Mouse (Mus musculus) thymus, postnatal 25 days (tissue): ENCODE measurements around the gene Iqgap1.
A peak's percentile ranks its signal among the peaks of the same experiment; 100 is the strongest.
"Not testable (repeated sequence)": the region's sequence is repeated elsewhere in the genome, so short reads cannot be mapped to it uniquely, and the experiment has no call there.

ENCODE experiments used
- DNase-seq: peaks from one replicate; pipeline ENCODE4 v3.0.0; 2022

Iqgap1 gene

DNA sequence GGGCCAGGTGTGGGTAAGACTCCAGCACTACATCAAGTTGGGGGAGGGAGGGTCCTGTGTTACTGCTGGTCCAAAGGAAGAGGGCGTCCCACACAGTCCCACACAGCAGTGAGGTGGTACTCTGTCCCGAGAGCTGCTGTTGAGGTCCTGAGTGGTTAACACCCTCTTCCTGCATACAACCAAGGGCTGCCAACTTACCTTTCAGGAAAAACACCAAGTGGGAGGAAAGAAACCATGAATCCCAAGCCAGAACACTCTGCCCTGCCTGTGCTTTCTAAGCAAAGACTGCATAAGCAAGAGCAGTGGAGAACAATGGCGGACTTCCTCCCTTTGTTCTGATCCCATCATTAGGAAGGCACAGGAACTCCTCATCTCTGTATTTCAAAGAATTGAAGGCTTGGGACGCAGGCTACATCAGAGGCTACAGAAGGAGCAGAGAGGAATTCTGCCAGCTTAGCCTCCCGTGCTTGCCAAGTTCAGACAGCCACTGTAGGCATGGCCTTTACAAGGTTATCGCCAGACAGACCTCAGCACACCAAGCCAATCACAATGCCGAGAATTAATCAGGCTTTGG, 61.8 kb downstream of the Iqgap1 start:
- DNase-seq, result no peak

DNA sequence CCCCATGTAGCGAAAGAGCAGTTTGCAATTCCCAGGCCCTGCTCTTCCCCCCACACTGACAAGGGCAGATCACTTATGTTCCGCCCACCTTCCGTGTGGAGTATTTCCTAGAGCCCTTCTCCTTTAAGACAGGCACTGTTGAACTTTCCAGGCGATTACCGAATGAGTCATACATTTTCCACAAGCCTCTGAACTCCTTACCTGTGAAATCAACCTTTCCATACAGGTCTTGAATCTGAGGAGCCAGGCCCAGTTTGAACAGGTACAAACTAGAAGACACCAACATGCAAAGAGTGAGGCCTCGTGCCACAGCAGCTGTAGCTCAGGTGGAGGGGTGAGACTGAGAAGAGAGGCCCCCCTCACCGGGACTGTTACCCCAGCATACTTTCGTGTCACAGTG, 63.5 kb downstream of the Iqgap1 start:
- DNase-seq, result no peak

DNA sequence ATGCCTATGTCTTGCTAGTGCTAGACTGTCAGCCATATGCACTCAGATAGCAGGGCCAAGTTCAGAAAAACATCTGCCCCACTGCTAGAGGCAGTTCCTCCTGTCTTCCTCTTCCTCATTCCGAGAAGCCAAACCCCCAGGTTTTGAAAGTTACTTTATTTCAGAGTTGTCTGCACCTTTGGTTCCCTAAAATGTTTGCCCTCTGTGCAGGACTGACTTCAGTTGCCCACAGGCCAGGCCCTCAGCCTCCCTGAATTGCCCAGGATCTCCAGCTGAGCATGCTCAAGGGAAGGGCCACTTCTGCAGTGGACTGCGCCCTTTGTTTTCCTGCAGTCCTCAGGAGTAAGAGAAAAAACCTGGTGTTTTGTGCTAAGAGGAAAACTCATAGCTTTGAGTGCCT, 71.7 kb downstream of the Iqgap1 start:
- no peak for DNase-seq

DNA sequence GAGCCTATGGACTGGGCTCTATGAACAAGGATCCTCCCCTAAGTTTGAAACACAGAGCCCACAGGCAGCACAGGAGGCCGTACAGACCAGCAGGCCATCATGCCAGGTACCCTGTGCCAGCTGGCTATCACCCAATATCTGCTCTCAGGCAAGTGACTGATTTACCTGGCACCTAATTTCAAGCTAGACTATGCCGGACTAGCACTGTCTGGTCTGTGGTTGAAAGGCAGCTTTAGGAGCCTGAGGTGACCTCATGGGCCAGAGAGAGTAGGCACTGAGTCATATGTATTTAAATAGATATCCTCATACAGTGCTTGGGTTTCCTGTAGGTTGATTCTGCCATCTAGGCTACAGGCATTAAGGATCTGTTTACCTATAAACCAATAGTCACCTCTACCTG, 72.2 kb downstream of the Iqgap1 start:
- no peak for DNase-seq

DNA sequence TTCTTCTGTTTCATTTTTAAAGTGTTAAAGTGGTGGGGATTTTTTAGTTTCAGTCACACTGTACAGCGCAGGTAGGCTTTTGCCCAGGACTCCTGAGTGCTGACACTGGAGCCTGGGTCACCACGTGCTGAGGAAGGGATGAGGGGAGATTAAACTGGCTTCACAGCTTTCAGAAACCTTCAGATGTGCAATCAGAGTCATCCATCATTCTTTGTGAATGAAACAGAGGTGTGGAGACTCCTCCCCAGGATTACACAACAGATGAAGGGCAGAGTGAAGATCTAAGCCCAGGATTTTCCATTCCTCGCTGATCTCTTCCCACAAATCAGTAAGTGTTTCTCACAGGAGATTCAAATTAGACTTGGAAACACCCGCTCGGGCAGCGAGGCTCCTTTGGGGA, 76.2 kb downstream of the Iqgap1 start:
- no peak for DNase-seq

DNA sequence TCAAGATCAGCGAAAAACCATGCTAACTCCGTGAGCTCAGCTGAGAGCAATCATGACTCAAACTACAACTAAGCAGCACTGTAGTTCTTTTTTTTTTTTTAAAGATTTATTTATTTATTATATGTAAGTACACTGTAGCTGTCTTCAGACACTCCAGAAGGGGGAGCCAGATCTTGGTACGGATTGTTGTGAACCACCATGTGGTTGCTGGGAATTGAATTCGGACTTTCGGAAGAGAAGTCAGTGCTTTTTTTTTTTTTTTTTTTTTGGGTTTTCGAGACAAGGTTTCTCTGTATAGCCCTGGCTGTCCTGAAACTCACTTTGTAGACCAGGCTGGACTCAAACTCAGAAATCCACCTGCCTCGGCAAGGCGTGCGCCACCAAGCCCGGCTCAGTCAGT, 76.7 kb downstream of the Iqgap1 start:
- DNase-seq, result not testable (repeated sequence)

DNA sequence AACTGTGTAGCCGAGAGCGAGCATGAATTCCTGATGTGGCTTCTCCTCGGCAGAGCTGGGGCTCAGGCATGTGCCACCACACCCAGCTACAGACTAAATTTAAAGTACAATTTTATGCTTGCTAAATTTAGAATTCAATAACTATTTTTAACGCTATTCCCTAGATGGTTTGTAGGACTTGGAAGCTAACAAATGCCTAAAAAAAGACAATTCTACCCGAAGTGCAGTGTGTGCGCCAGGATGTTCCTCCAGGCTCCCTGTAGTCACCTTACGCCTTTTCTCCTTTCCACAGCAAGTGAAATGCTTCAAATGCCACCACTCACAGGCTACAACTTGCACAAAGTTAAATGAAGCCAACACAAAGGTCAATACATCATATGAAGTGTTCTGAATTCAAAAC, 78.4 kb downstream of the Iqgap1 start:
- no peak for DNase-seq

DNA sequence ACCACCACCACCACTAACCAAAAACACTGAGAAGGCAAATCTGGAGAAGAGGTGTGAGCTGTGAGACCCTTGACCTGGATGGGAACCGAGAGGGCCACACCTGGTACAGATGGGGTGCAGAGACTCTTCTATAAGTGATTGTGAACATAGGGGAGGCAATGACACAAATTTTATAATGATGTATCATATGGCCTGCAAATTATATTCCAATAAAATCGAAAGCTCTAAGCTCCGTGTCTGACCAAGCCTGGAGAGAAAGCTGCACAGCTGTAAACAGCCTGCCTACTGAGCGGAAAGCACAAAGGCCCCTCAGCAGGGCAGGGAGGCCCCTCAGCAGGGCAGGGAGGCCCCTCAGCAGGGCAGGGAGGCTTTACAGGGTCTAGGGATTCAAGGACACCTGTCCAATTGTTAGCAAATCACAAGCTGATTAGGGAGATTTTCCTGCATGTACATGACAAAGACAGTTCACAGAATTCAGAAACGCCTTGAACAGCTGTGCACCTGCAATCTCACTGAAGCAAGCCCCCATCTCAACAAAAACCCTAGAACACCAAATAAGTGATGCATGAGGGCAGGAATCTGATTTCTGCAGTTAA, 79.5 kb downstream of the Iqgap1 start:
- DNase-seq, result no peak

DNA sequence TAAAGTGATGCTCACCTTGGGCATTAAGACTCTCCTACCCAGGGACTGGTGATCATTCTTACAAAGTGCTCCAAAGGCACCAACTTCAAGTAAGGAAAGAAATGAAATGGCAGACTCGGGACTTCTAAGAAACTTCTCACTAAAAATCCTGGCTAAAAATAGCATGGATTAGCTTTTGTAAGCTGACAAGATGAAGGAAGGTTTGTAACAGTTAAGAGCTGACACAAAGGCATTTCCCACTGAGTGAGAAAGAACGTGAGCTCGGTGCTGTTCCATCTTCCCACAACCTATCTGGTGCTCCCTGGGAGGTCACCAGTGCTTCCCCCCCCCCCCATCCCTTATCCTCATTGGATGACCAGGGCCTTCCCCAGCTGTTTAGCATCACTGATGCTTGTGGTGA, 80.0 kb downstream of the Iqgap1 start:
- DNase-seq, result no peak

DNA sequence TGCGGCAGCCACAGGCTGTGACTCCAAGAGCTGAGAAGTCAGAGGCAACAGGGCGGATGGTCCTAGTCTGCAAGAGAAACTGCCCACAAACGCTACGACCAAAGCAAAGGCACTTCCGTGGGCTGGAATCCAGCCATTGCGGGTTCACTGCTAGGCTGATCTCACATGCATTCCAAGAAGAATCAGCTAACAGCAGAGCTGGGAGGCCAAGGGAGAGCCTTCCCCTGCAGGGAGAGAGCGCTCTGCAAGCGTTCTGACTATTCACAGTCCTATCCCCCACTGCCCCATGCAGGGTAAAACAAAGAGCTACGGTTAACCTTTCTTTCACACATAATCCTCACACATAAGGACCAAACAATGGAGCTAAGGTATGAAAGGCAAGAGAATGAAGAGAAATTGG, 80.5 kb downstream of the Iqgap1 start:
- no peak for DNase-seq

DNA sequence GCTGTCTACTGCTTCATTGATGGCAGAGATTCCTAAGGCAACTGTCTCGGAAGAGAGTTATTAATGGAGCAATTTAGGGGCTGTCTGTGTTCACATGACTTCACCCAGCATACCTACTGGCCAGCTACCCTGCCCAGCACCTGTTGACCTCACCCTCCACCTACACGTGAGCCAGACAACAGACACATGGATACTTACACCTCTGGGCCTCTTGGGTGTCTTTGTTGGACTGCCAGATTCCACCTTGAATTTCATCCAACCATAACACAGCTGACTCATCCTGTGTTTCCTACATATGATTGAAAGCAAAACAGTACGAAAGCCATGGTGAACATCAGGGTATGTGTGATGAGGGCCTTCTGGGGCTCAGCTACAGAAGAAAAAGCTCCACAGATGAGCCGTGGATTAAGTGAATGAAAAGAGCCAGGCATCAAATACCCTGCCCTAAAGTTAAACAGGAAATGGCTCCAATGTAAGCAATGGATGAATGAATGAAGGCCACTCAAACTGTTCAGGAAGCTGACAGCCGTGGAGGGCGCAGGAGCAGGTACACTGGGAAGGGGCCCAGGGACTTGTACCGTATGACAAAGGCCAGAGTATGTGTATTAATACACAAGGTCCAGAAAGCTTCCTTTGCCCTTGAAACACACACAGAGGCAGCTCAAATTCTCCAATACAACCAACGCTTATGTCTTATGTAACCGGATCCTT, 81.7 kb downstream of the Iqgap1 start:
- DNase-seq, result no peak

DNA sequence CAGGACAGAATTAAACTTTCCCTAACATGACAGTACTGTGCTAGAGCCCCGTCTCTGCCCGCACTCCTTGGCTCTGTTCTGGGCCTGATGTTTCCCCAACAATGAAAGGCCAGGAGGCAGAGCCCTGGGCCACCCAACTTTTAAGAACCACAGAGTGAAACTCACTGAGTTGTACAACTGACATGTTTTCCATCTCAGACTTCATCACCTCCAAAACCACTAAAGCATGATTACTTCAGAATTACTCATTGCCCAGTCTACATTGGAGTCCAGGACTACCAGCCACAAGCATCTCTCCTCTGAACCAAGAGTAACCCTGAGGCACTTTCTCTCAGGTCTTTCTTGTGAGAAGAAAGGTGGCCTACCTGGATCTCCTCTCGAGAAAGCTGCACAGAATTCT, 83.1 kb downstream of the Iqgap1 start:
- DNase-seq, result no peak

DNA sequence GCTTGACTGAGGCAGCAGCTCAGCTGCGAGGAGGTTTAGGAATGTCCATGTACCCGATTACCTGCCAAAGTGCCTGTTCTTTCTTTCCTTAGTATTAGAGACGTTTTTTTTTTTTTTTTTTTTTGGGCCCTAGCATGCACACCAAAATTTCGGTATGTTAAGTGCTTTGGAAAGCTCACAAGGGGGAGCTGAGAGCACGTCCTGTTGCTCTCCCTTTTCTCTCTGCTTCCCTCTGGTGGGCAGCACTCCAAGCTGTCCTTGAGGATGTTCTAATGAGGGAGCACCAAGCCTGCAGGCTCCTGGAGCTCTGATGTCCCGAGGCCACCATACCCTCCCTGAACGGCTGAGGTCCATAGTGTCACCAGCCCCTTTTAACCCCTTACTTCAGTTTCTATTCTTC, 84.8 kb downstream of the Iqgap1 start:
- peak; percentile 77 for DNase-seq

DNA sequence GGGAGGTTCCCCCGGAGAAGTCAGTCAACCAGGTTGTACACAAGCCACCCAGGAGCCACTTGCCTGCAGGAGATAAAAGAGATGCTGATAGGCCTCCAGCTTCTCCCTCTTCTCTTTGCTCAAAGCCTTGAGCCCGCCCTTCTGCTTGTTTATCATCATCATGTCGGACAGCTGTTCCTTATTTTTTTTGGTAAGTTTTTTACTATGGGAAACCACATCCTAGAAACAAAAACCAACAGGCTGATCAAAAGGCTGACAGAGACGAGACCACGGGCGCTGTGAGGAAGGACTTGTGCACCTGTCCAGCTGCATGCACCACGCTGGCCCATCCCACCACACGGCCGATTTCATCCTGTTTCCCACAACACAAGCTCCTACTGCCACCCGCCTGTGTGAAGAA, 89.6 kb downstream of the Iqgap1 start:
- DNase-seq, result no peak

DNA sequence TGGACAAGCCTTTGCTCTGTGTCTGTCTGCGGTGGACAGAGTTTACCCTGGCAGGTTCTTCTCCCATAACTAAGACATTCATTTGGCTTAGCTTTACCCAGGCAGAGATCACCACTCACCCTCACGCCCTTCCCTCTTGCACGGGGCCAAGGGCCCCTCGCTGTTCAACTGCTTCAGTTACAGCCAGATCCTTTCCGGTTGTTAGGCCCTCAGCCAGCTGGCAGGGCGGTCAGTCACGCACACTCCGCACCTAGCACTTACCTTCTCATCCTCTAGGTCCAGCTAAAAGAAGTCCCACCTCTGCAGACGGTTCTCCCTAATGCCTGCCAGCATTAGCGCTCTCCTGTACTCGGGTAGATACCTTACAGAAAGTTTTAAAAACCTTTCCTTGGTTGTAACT, 92.8 kb downstream of the Iqgap1 start:
- DNase-seq, result no peak

DNA sequence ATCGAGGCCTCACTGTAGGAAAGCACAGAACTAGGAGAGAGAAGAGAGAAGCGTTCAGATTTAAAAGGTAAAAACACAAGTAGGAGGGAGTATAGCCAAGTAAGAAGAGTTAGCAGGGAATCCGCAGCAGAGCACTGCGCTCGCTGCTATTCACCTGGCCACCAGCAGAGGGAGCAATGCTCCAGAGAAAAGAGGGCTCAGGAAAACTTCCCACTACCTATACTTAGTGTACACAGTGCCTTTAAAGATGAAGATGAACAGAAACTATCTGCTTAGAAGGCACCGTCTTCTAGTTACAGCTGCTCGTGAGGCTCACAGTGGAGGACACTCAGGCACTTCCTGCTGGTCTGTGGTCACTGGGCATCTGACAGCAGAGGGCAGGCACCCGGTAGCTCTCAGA, 96.1 kb downstream of the Iqgap1 start:
- DNase-seq, result peak; percentile 80

DNA sequence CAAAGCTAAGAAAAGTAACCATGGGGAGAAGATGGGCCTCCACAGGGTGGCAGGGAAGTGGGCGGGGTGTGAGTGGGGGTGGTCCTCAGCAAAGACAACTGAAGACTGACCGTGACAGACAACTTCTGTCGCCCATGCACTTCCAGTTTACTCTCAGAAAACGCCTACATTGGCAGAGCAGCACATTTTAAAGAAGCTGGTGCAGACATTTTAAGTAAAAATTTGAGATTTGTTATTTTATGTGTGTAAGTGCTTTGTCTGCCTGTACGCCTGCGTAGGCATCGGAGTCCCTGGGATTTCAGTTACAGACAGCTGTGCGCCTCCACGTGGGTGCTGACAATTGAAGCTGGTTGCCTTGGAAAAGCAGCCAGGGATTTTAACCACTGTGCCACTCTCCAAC, 104.7 kb downstream of the Iqgap1 start:
- DNase-seq, result no peak

DNA sequence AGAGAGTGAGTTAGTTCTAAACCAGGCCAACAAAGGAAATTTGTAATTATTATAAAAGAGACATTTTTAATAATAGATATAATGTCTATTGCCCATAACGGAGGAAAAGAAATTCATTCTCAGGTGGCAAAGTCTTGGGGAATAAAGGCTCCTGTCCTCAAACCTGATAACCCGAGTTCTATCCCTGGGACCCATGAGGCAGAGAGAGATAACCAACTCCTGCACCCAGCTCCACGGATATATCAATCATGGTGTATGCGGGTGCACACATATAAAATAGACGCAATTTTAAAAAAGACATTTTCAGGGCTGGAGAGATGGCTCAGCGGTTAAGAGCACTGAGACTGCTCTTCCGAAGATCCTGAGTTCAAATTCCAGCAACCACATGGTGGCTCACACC, 106.2 kb downstream of the Iqgap1 start:
- DNase-seq, result no peak

DNA sequence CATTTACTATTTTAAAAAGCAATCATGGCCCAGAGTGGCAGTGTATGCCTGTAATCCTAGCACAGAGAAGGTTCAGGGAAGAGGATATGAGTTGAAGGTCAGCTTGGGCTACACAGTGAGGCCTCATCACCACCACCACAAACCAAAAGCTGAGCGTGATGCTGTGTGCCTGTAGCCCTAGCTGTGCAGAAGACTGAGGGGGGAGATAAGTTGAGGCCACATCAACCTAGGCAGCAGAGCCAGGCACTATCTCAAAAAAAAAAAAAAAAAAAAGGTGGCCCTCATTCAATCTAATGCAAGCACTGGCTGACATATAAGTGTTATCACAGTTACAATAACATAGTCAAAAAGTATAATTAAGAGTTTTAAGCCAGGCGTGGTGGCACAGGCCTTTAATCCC, 106.7 kb downstream of the Iqgap1 start:
- DNase-seq, result no peak

DNA sequence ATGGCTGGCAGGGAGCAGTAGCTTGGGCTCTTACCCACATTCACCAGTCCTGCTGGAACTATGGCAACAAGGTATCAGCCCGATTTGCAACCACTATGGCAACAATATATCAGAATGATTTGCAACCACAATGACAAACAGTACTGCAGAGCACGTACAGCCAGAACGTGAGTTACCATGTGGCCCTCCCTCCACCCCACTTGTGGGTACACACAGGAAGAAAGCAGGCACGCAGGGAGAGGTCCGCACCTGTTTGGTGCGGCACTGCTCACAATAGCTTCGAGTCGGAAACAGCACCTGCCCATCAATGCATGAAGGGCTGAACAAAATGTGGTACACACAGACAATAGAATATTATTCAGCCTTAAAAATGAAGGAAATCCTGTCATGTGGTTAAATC, 107.3 kb downstream of the Iqgap1 start:
- DNase-seq, result peak; percentile 63

DNA sequence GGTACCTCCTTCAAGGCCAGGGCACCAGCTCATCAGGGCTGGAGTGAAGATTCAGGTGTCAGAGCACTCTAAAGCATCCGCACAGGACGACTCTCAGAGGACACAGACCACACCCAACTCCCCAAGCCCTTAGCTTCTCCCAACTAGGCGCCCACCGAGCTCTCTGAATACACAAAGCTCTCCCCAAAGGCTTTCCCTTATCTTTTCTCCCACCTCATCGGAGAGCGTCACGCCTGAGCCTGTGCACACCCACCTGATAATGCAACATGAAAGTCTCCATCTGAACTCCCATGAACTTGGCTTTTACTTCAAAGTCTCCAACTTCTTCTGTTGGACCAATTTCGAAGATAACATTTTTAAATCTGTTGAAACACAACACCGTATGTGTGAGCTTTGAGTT, 109.0 kb downstream of the Iqgap1 start:
- no peak for DNase-seq

DNA sequence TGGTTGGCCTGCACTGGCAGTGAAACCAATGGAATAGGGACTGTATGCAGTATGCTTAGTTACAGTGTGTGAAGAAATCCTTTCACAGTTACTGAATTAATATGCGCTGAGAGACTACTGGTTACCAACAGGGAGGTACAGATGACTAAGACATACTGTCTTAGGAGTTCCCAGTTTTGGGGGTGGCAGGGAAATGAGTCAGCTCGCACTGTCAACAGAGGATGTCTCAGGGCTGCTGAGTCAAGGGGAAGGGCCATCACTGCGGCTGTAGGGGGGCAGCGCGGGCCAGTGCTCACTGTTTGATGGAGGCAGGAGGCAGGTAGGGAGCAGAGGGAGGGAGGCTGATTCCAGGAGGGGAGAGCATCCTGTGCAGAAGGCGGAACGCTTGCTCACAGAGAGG, 110.5 kb downstream of the Iqgap1 start:
- no peak for DNase-seq

DNA sequence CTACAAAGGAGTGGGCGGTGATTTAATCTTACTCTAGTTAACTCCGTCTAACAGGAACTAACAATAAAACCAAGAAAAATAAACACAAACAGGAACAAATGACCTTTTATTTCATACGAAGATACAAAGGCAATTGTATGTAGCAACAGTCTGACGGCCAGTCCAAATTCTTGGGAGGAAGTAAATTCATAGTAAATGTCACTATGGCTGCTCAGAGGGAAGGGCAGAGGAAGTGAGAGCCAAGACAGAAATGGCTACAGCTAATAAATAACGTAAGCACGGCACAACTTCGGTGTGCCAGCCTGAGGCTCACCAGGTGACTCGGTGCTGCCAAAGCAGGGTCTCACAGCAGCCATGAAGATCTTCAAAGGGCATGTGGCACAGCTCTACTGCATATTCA, 114.3 kb downstream of the Iqgap1 start:
- no peak for DNase-seq

DNA sequence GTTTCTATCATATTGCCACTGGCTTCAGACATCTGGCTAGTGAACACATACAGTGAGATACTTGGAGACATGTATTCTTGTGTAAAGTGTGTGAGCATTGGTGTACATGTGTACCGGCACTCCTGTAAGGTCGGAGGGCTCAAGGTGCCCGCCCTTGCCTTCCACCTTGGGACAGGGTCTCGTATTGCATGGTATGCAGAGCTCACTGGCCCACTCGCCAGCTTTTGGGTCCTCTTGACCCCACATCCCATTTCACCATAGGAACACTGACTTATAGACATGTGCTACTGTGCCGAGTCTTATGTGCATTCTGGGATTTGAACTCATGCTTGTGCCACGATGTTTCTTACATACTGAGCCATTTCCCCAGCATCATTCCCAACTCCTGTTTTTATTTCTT, 115.4 kb downstream of the Iqgap1 start:
- no peak for DNase-seq

DNA sequence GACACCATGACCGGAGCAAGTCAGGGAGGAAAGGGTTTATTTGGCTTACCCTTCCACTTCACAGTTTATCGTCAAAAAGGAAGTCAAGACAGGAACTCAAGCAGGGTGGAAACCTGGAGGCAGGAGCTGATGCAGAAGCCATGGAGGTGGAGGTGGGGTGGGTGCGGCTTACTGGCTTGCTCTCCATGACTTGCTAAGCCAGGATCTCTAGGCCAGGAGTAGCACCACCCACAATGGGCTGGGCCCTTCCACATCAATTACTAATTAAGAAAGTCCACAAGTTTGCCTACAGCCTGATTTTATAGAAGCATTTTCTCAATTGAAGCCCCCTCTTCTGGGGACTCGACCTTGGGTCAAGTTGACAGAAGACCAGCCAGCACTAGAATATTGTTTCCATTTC, 121.7 kb downstream of the Iqgap1 start:
- no peak for DNase-seq
